Mouse (Mus musculus) ES-CJ7 (cell line): ENCODE results near the gene Haus6.

ENCODE experiments used
- DNase-seq: peaks from one replicate; pipeline ENCODE4 v3.0.0; 2011; ENCODE audit warnings: low read depth, low spot score

Gene Haus6

GRCm38 (mm10) chr4:86575283-86575983 is 36.4 kb downstream of the Haus6 start, which contains the start of gene Rraga:
Gene Rraga (plus strand): TSS chr4:86575668.
- DNase-seq: peak; percentile 96

- no peak for DNase-seq
Measured at GRCm38 (mm10) chr4:86574939-86575282, 36.9 kb downstream of the Haus6 start.

- DNase-seq: no peak
Measured at GRCm38 (mm10) chr4:86561061-86561460, 50.8 kb downstream of the Haus6 start.

GRCm38 (mm10) chr4:86559006-86559405 is 52.8 kb downstream of the Haus6 start:
- no peak for DNase-seq

- DNase-seq: no peak
Measured at GRCm38 (mm10) chr4:86558228-86558627, 53.6 kb downstream of the Haus6 start, which contains the start of gene Saxo1. Gene Saxo1 (minus strand): TSS chr4:86558328.

- no peak for DNase-seq
Measured at GRCm38 (mm10) chr4:86557371-86557770, 54.5 kb downstream of the Haus6 start.

- peak; percentile 67 for DNase-seq
Measured at GRCm38 (mm10) chr4:86555035-86555707, 56.7 kb downstream of the Haus6 start.

- no peak for DNase-seq
Measured at GRCm38 (mm10) chr4:86548332-86548731, 63.5 kb downstream of the Haus6 start.

- DNase-seq: peak; percentile 45
Measured at GRCm38 (mm10) chr4:86545615-86546014, 66.2 kb downstream of the Haus6 start.

- no peak for DNase-seq
Measured at GRCm38 (mm10) chr4:86543999-86544398, 67.9 kb downstream of the Haus6 start.

GRCm38 (mm10) chr4:86541573-86541972 is 70.3 kb downstream of the Haus6 start:
- no peak for DNase-seq

- peak; percentile 88 for DNase-seq
Measured at GRCm38 (mm10) chr4:86538936-86539335, 72.9 kb downstream of the Haus6 start.

- DNase-seq: peak; percentile 67
Measured at GRCm38 (mm10) chr4:86537972-86538371, 73.9 kb downstream of the Haus6 start.

GRCm38 (mm10) chr4:86534091-86534481 is 77.8 kb downstream of the Haus6 start:
- DNase-seq: no peak

- DNase-seq: no peak
Measured at GRCm38 (mm10) chr4:86533406-86534090, 78.3 kb downstream of the Haus6 start.

- no peak for DNase-seq
Measured at GRCm38 (mm10) chr4:86529161-86529560, 82.7 kb downstream of the Haus6 start.
